Mouse (Mus musculus) B cell, adult 62 days (primary cell): ENCODE results near the gene Zfp169. TPM values are rescaled to one million over a fixed set of nuclear protein-coding genes. Genes with fewer than 3 reads are reported as not detected.

Source experiments
- total RNA-seq: library from RNA; stranded (reverse); gene quantifications from 4 replicates; pipeline ENCODE4 v1.2.4, GENCODE M21; 2023

Zfp169 gene
- 23.1 to 31.5 TPM (median 25.8 TPM) in 4 replicates for total RNA-seq

GRCm38 (mm10) chr13:48513003-48513929 lies at the start of gene Zfp169, which contains the start of gene A830005F24Rik:
Gene Zfp169 (minus strand): TSS chr13:48513451.
Gene A830005F24Rik (plus strand): TSS chr13:48513570.

Other genes starting within 250 kb of the Zfp169 start
- gene A830005F24Rik, start 119 bp upstream of the Zfp169 start, total RNA-seq: 0.75 TPM in 1 of 4 replicates, not detected in the others
- 8.4 to 11.5 TPM (median 9.2 TPM) in 4 replicates for gene Ptpdc1, start 112.2 kb upstream of the Zfp169 start, total RNA-seq
- gene Barx1, start 149.5 kb upstream of the Zfp169 start, total RNA-seq: not detected in 4 replicates